Mouse (Mus musculus) splenic B cell, adult 2 months (primary cell): ENCODE data around the gene Ankrd12.

Experiments
- DNase-seq: peaks from one replicate; pipeline ENCODE4 v3.0.0-alpha.2; 2011; ENCODE audit warnings: low read depth, low spot score
- H3K27me3 ChIP-seq: 2 replicates; pipeline ENCODE4 v1.6.1; 2012; ENCODE audit warnings: mild to moderate bottlenecking, low read length, moderate library complexity, mixed read lengths; ENCODE audit not compliant: control insufficient read depth, poor library complexity, insufficient read depth, severe bottlenecking
- H3K36me3 ChIP-seq: 2 replicates; pipeline ENCODE4 v1.6.1; 2012; ENCODE audit warnings: mild to moderate bottlenecking, low read length, moderate library complexity, mixed read lengths; ENCODE audit not compliant: control insufficient read depth, poor library complexity, insufficient read depth, severe bottlenecking

The Ankrd12 gene

GRCm38 (mm10) chr17:65916135-65916668, 160.7 kb downstream of the Ankrd12 start:
- no peaks in the 10 kb centered on the region for H3K27me3 ChIP-seq
- H3K36me3 ChIP-seq = no peaks in the 10 kb centered on the region
- no peak for DNase-seq
